Mouse (Mus musculus): ENCODE results near the gene Gm13119. TPM values are rescaled to one million over a fixed set of nuclear protein-coding genes. Genes with fewer than 3 reads are reported as not detected.

Gm13119 gene
- total and polyA plus RNA-seq, 3 experiments = not detected

- TF ChIP-seq MYC (IDR thresholded peaks at IDR 0.05; ENCODE audit: low read depth, low read length) = no peak
- TF ChIP-seq GATA1 (IDR thresholded peaks at IDR 0.05; ENCODE audit: low read depth, low read length) = no peak
Observed at GRCm38 (mm10) chr4:144377911-144378310, 20.2 kb downstream of the Gm13119 start, which contains the start of gene Pramef20 (continued).

- H3K4me3 ChIP-seq (ENCODE audit: control insufficient read depth in 1 of 2, insufficient read depth in 1 of 2, low read depth in 2 of 2, low read length in 2 of 2) = no peak overlapping the region
- H3K9ac ChIP-seq (ENCODE audit: control insufficient read depth, low read depth, low read length, poor library complexity, severe bottlenecking) = no peak overlapping the region
- TF ChIP-seq RCOR1 (IDR thresholded peaks at IDR 0.05; ENCODE audit: low read depth, low read length) (no peak), KAT2A (conservative IDR thresholded peaks at IDR 0.05; ENCODE audit: low read depth, low read length) (no peak), TBP (IDR thresholded peaks at IDR 0.05; ENCODE audit: low read depth, low read length) (no peak)
- H3K27ac ChIP-seq (ENCODE audit: control insufficient read depth, low read depth, low read length) = no peak overlapping the region
- no peaks in the 10 kb centered on the region for H3K79me2 ChIP-seq (ENCODE audit: control insufficient read depth, insufficient read depth, low read length, poor library complexity)
- no peaks in the 10 kb centered on the region for H3K9me3 ChIP-seq (replicated peaks; ENCODE audit: insufficient read depth, low read length)
- DNase-seq (ENCODE audit: low read depth, low spot score) = no peak
- no peaks in the 10 kb centered on the region for H3K27me3 ChIP-seq (ENCODE audit: control insufficient read depth in 1 of 2, insufficient read depth in 2 of 2, low read length in 2 of 2)
- no peaks in the 10 kb centered on the region for H3K4me1 ChIP-seq (ENCODE audit: control insufficient read depth in 1 of 2, insufficient read depth in 2 of 2, low read length in 2 of 2)
- no peaks in the 10 kb centered on the region for H3K36me3 ChIP-seq (ENCODE audit: control insufficient read depth in 1 of 2, insufficient read depth in 2 of 2, low read length in 2 of 2)
Observed at GRCm38 (mm10) chr4:144396316-144396715, 38.6 kb downstream of the Gm13119 start.

GRCm38 (mm10) chr4:144402712-144403111 lies 45.0 kb downstream of the Gm13119 start:
- H3K27ac ChIP-seq (ENCODE audit: control insufficient read depth, low read depth, low read length) = no peak overlapping the region
- no peaks in the 10 kb centered on the region for H3K4me1 ChIP-seq (ENCODE audit: control insufficient read depth in 1 of 2, insufficient read depth in 2 of 2, low read length in 2 of 2)
- no peaks in the 10 kb centered on the region for H3K79me2 ChIP-seq (ENCODE audit: control insufficient read depth, insufficient read depth, low read length, poor library complexity)
- no peak for DNase-seq (ENCODE audit: low read depth, low spot score)
- no peaks in the 10 kb centered on the region for H3K27me3 ChIP-seq (ENCODE audit: control insufficient read depth in 1 of 2, insufficient read depth in 2 of 2, low read length in 2 of 2)
- H3K4me3 ChIP-seq (ENCODE audit: control insufficient read depth in 1 of 2, insufficient read depth in 1 of 2, low read depth in 2 of 2, low read length in 2 of 2) = no peak overlapping the region
- H3K9me3 ChIP-seq (replicated peaks; ENCODE audit: insufficient read depth, low read length) = no peaks in the 10 kb centered on the region
- TF ChIP-seq SIN3A (IDR thresholded peaks at IDR 0.05; ENCODE audit: low read length) (no peak), MEF2A (IDR thresholded peaks at IDR 0.05; ENCODE audit: extremely low read depth, insufficient replicate concordance, low read depth, low read length, poor library complexity, severe bottlenecking) (no peak), MAX (IDR thresholded peaks at IDR 0.05; ENCODE audit: low read length) (no peak), UBTF (IDR thresholded peaks at IDR 0.05; ENCODE audit: borderline replicate concordance, insufficient read depth, low read depth, low read length) (no peak), TAL1 (IDR thresholded peaks at IDR 0.05; ENCODE audit: low read length) (no peak), POLR2AphosphoS2 (IDR thresholded peaks at IDR 0.05; ENCODE audit: low read length) (no peak), JUND (IDR thresholded peaks at IDR 0.05; ENCODE audit: low read depth, low read length) (no peak), TCF12 (IDR thresholded peaks at IDR 0.05; ENCODE audit: low read depth, low read length) (no peak), ZKSCAN1 (IDR thresholded peaks at IDR 0.05; ENCODE audit: low read depth, low read length) (no peak), GATA1 (IDR thresholded peaks at IDR 0.05; ENCODE audit: low read depth, low read length) (no peak), MAFK (IDR thresholded peaks at IDR 0.05; ENCODE audit: borderline replicate concordance, low read depth, low read length) (no peak), MAZ (IDR thresholded peaks at IDR 0.05; ENCODE audit: low read depth, low read length) (no peak), E2F4 (IDR thresholded peaks at IDR 0.05; ENCODE audit: borderline replicate concordance, low read depth, low read length) (no peak), TBP (IDR thresholded peaks at IDR 0.05; ENCODE audit: low read depth, low read length) (no peak), ZC3H11A (IDR thresholded peaks at IDR 0.05; ENCODE audit: low read depth, low read length) (no peak), USF2 (IDR thresholded peaks at IDR 0.05; ENCODE audit: borderline replicate concordance in 1 of 2, insufficient read depth in 1 of 2, low read depth in 1 of 2, low read length in 2 of 2) (no peak)
- no peaks in the 10 kb centered on the region for H3K36me3 ChIP-seq (ENCODE audit: control insufficient read depth in 1 of 2, insufficient read depth in 2 of 2, low read length in 2 of 2)
- H3K9ac ChIP-seq (ENCODE audit: control insufficient read depth, low read depth, low read length, poor library complexity, severe bottlenecking) = no peak overlapping the region
